In the genomic region with DNA sequence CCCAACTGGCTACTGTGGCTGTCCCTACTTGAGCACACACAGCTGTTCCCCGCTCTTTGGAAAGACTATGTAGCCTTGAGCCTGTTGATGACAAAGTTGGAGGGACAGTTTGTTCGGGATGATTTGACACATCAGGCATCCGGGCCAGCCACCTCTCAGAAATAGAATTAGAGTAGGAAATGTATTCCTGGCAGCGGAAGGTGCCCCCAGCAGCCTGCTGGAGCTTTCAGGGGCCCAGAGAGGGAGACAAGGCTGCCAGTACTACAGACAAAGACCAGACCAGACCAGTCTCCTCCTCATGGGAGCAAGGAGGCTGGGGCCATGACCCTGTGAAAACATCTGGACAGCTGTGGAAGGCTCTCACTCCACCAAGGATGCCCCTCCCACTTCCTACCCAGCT, we compare ENCODE assay signal across 13 mouse cellular contexts. TPM values are rescaled to one million over a fixed set of nuclear protein-coding genes. Genes with fewer than 3 reads are reported as not detected.
DNase-seq lines count a peak whose midpoint lies in the region; ATAC-seq and TF ChIP-seq lines count a peak whose summit lies in the region.
"Had no signal": no experiment of that assay in that cellular context is flagged by ENCODE, and none has a peak within 500 bp of the region (broad histone marks: within the 10 kb centered on the region; RNA-seq: fewer than 3 reads in every experiment).

No protein-coding gene starts in this region.

- no peak for ATAC-seq in forebrain, postnatal 0 days
- ATAC-seq in forebrain, embryonic 13.5 days = no peak
- ATAC-seq in lung, embryonic 14.5 days (ENCODE audit: insufficient read depth) = no peak
- ATAC-seq in heart, postnatal 0 days (ENCODE audit: insufficient read depth, low read depth) = peak; percentile 43; the same call in 1 of the 2 replicates
- no peak for ATAC-seq in hindbrain, postnatal 0 days
- ATAC-seq: hindbrain, embryonic 16.5 days; liver, postnatal 0 days; midbrain, embryonic 13.5 days had no signal

- H3K4me1 ChIP-seq in forebrain, postnatal 0 days (ENCODE audit: insufficient read depth) = 0 out of 2 replicates have a peak, but pooled peaks cover 7% of the 10 kb centered on the region
- H3K4me1 ChIP-seq in forebrain, embryonic 13.5 days = no peaks in the 10 kb centered on the region
- peaks cover under 1% of the 10 kb centered on the region; the same call in 1 of the 2 replicates for H3K4me1 ChIP-seq in lung, embryonic 14.5 days (ENCODE audit: insufficient read depth)
- H3K4me1 ChIP-seq in lung, adult 2 months (ENCODE audit: control insufficient read depth, insufficient read depth, low read length) = peaks cover 5% of the 10 kb centered on the region
- H3K4me1 ChIP-seq in heart, postnatal 0 days (ENCODE audit: control insufficient read depth, insufficient read depth) = peaks cover 17% of the 10 kb centered on the region
- no peaks in the 10 kb centered on the region for H3K4me1 ChIP-seq in hindbrain, postnatal 0 days (ENCODE audit: insufficient read depth, low read length)

- H3K36me3 ChIP-seq in forebrain, postnatal 0 days (ENCODE audit: insufficient read depth) = no peaks in the 10 kb centered on the region
- H3K36me3 ChIP-seq in forebrain, embryonic 13.5 days (ENCODE audit: poor library complexity, severe bottlenecking) = no peaks in the 10 kb centered on the region
- H3K36me3 ChIP-seq in lung, embryonic 14.5 days (ENCODE audit: insufficient read depth) = no peaks in the 10 kb centered on the region
- no peaks in the 10 kb centered on the region for H3K36me3 ChIP-seq in heart, postnatal 0 days (replicated peaks; ENCODE audit: control insufficient read depth, insufficient read depth, low read length)
- H3K36me3 ChIP-seq in hindbrain, postnatal 0 days (ENCODE audit: insufficient read depth, low read length) = no peaks in the 10 kb centered on the region
- H3K36me3 ChIP-seq: kidney, embryonic 15.5 days; midbrain, embryonic 13.5 days had no signal

- H3K4me3 ChIP-seq in forebrain, postnatal 0 days (ENCODE audit: low read depth, low read length) = no peak overlapping the region
- no peak overlapping the region for H3K4me3 ChIP-seq in forebrain, embryonic 13.5 days
- no peak overlapping the region for H3K4me3 ChIP-seq in lung, embryonic 14.5 days (ENCODE audit: low read depth, low read length)
- H3K4me3 ChIP-seq in lung, adult 2 months (replicated peaks; ENCODE audit: extremely low read depth, low read depth, low read length) = no peak overlapping the region
- H3K4me3 ChIP-seq in heart, postnatal 0 days (ENCODE audit: low read depth, low read length) = no peak overlapping the region
- H3K4me3 ChIP-seq in hindbrain, postnatal 0 days (ENCODE audit: low read length) = no peak overlapping the region
- H3K4me3 ChIP-seq: kidney, embryonic 15.5 days; midbrain, embryonic 13.5 days had no signal

- no peaks in the 10 kb centered on the region for H3K27me3 ChIP-seq in forebrain, postnatal 0 days (ENCODE audit: insufficient read depth, low read length)
- H3K27me3 ChIP-seq in forebrain, embryonic 13.5 days = no peaks in the 10 kb centered on the region
- no peaks in the 10 kb centered on the region for H3K27me3 ChIP-seq in lung, embryonic 14.5 days (ENCODE audit: insufficient read depth, low read length)
- no peaks in the 10 kb centered on the region for H3K27me3 ChIP-seq in heart, postnatal 0 days (ENCODE audit: control insufficient read depth, insufficient read depth, low read length)
- H3K27me3 ChIP-seq in hindbrain, postnatal 0 days (ENCODE audit: insufficient read depth, low read length) = no peaks in the 10 kb centered on the region
- H3K27me3 ChIP-seq: kidney, embryonic 15.5 days; midbrain, embryonic 13.5 days had no signal

- no peak for TF ChIP-seq POLR2A in lung, adult 2 months (IDR thresholded peaks at IDR 0.05; ENCODE audit: borderline replicate concordance, extremely low read depth, low read depth, low read length)

- no peak for TF ChIP-seq EP300 in heart, postnatal 0 days (IDR thresholded peaks at IDR 0.05; ENCODE audit: low read depth)

- no peak overlapping the region for H3K9ac ChIP-seq in forebrain, postnatal 0 days
- no peak overlapping the region for H3K9ac ChIP-seq in forebrain, embryonic 13.5 days
- H3K9ac ChIP-seq in lung, embryonic 14.5 days = no peak overlapping the region
- H3K9ac ChIP-seq in heart, postnatal 0 days (replicated peaks; ENCODE audit: low read depth, low read length) = no peak overlapping the region
- no peak overlapping the region for H3K9ac ChIP-seq in hindbrain, postnatal 0 days (replicated peaks; ENCODE audit: low read length)
- H3K9ac ChIP-seq: kidney, embryonic 15.5 days; liver, postnatal 0 days; midbrain, embryonic 13.5 days had no signal

- H3K4me2 ChIP-seq in forebrain, postnatal 0 days (ENCODE audit: low read depth) = no peak overlapping the region
- no peak overlapping the region for H3K4me2 ChIP-seq in forebrain, embryonic 13.5 days
- no peak overlapping the region for H3K4me2 ChIP-seq in lung, embryonic 14.5 days
- no peak overlapping the region for H3K4me2 ChIP-seq in heart, postnatal 0 days (ENCODE audit: low read depth, low read length)
- H3K4me2 ChIP-seq in hindbrain, postnatal 0 days (ENCODE audit: low read depth, low read length) = no peak overlapping the region
- H3K4me2 ChIP-seq: kidney, embryonic 15.5 days; midbrain, embryonic 13.5 days had no signal

- no peak for DNase-seq in forebrain, postnatal 0 days
- peak; percentile 25 for DNase-seq in lung, embryonic 14.5 days
- no peak for DNase-seq in lung, adult 2 months
- DNase-seq in heart, postnatal 0 days (ENCODE audit: low spot score) = no peak
- peak; percentile 35 for DNase-seq in lung, postnatal 14 days
- DNase-seq in hindbrain, postnatal 0 days (ENCODE audit: low spot score) = no peak
- no peak for DNase-seq in layer of hippocampus, postnatal 14 days (ENCODE audit: low spot score in 2 of 2)
- DNase-seq: liver, postnatal 0 days; thymus, postnatal 36 days had no signal

- 79% methylated on average over 4 of the region's 4 CpGs for WGBS in forebrain, postnatal 0 days
- 79% methylated on average over 4 of the region's 4 CpGs for WGBS in forebrain, embryonic 13.5 days
- 58% methylated on average over 4 of the region's 4 CpGs for WGBS in lung, embryonic 14.5 days
- 56% methylated on average over 4 of the region's 4 CpGs for WGBS in lung, adult 2 months
- WGBS in heart, postnatal 0 days = 49% methylated on average over 4 of the region's 4 CpGs
- 86% methylated on average over 4 of the region's 4 CpGs for WGBS in hindbrain, postnatal 0 days

- TF ChIP-seq CTCF in forebrain, postnatal 0 days (IDR thresholded peaks at IDR 0.05; ENCODE audit: low read depth) = no peak
- TF ChIP-seq CTCF in lung, embryonic 14.5 days (IDR thresholded peaks at IDR 0.05; ENCODE audit: low read depth) = no peak
- TF ChIP-seq CTCF in lung, adult 2 months (IDR thresholded peaks at IDR 0.05; ENCODE audit: insufficient read depth, low read length) = no peak
- TF ChIP-seq CTCF in heart, postnatal 0 days (IDR thresholded peaks at IDR 0.05; ENCODE audit: low read depth) = no peak
- no peak for TF ChIP-seq CTCF in hindbrain, postnatal 0 days (IDR thresholded peaks at IDR 0.05; ENCODE audit: low read depth)

- peak overlapping the region; percentile 21; the same call in 1 of the 2 replicates for H3K27ac ChIP-seq in forebrain, postnatal 0 days (ENCODE audit: low read depth, low read length)
- H3K27ac ChIP-seq in forebrain, embryonic 13.5 days = no peak overlapping the region
- no peak overlapping the region for H3K27ac ChIP-seq in lung, embryonic 14.5 days (ENCODE audit: low read depth)
- no peak overlapping the region for H3K27ac ChIP-seq in heart, postnatal 0 days (ENCODE audit: low read depth)
- H3K27ac ChIP-seq in hindbrain, postnatal 0 days = no peak overlapping the region
- H3K27ac ChIP-seq: kidney, embryonic 15.5 days; midbrain, embryonic 13.5 days had no signal

- no peaks in the 10 kb centered on the region for H3K9me3 ChIP-seq in forebrain, postnatal 0 days (ENCODE audit: low read length)
- H3K9me3 ChIP-seq in forebrain, embryonic 13.5 days (replicated peaks) = no peaks in the 10 kb centered on the region
- H3K9me3 ChIP-seq in lung, embryonic 14.5 days (ENCODE audit: low read depth, low read length) = no peaks in the 10 kb centered on the region
- H3K9me3 ChIP-seq in heart, postnatal 0 days (replicated peaks; ENCODE audit: control insufficient read depth, low read length) = no peaks in the 10 kb centered on the region
- no peaks in the 10 kb centered on the region for H3K9me3 ChIP-seq in hindbrain, postnatal 0 days (ENCODE audit: low read length)
- H3K9me3 ChIP-seq: kidney, embryonic 15.5 days; midbrain, embryonic 13.5 days had no signal

RNA-seq across cellular contexts. Expression of a gene that starts 53.6 kb away (rescaled TPM):
- total RNA-seq in forebrain, postnatal 0 days (2014; rRNA removed) = 11.8 and 12.6 TPM in 2 replicates
- polyA plus RNA-seq in forebrain, postnatal 0 days (2015; fragmentation: Nextera tagmentation; extraction: Ambion mirVana) = 3.2 and 3.8 TPM in 2 replicates
- 1.3 and 1.7 TPM in 2 replicates for polyA plus RNA-seq in forebrain, embryonic 13.5 days (2015; fragmentation: Nextera tagmentation; extraction: Ambion mirVana)
- 27.6 and 29.4 TPM in 2 replicates for polyA plus RNA-seq in lung, embryonic 14.5 days (2014; fragmentation: Nextera tagmentation; extraction: Ambion mirVana)
- polyA plus RNA-seq in lung, adult 2 months (2012; rRNA removed) = 17.8 and 27.1 TPM in 2 replicates
- total RNA-seq in heart, postnatal 0 days (2014; rRNA removed; ENCODE audit: low replicate concordance) = 7.2 and 9.8 TPM in 2 replicates
- 3.3 and 3.5 TPM in 2 replicates for polyA plus RNA-seq in heart, postnatal 0 days (2015; fragmentation: Nextera tagmentation; extraction: Ambion mirVana)
- total RNA-seq in hindbrain, postnatal 0 days (2014; rRNA removed) = 17.7 and 20.7 TPM in 2 replicates
- polyA plus RNA-seq in hindbrain, postnatal 0 days (2015; fragmentation: Nextera tagmentation; extraction: Ambion mirVana) = 8.2 and 9.5 TPM in 2 replicates
- 1 to 10 TPM; 6.5 to 6.7 TPM for total RNA-seq in layer of hippocampus, postnatal 14 days (2021)

Comparison
In these comparisons a context has a peak if more than half of its experiments do, and no peak if none do; other contexts are left out.
1. DNase-seq: peak in lung, embryonic 14.5 days (single experiment) and lung, postnatal 14 days (single experiment); none in forebrain, postnatal 0 days (single experiment), lung, adult 2 months (single experiment), heart, postnatal 0 days (single experiment), hindbrain, postnatal 0 days (single experiment) and layer of hippocampus, postnatal 14 days (0 of 2).